ENCODE assay signal across 17 mouse cellular contexts in the genomic region with DNA sequence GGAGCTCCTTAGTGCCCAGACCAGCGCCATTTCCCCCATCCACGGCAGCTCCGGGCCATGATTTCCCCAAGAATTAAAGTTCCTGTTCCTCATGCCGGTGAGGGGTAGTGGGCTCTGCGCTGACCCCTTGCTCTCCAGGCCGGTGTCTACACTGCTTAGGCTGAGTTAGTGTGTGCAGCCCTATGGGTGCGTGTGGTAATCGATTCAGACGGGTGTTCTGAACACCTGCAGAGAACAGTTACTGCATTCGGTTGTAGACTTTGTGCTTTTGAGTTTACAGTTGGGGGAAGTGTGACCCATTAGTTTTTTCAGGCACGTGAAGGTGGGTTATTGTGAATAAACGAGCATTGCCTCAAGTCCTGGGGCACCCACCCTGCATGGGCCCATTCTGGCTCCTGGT. TPM values are rescaled to one million over a fixed set of nuclear protein-coding genes. Genes with fewer than 3 reads are reported as not detected.
"Had no signal": no experiment of that assay in that cellular context is flagged by ENCODE, and none has a peak within 500 bp of the region (broad histone marks: within the 10 kb centered on the region; RNA-seq: fewer than 3 reads in every experiment).

No protein-coding gene starts in this region.

- H3K4me2 ChIP-seq: neural tube, embryonic 13.5 days; neural tube, embryonic 15.5 days; stomach, embryonic 15.5 days had no signal

- H3K9ac ChIP-seq: neural tube, embryonic 13.5 days; neural tube, embryonic 15.5 days; stomach, embryonic 15.5 days had no signal

- H3K4me3 ChIP-seq: neural tube, embryonic 13.5 days; neural tube, embryonic 15.5 days; stomach, embryonic 15.5 days had no signal

- H3K27me3 ChIP-seq: neural tube, embryonic 13.5 days; neural tube, embryonic 15.5 days; stomach, embryonic 15.5 days had no signal

- H3K9me3 ChIP-seq: neural tube, embryonic 13.5 days; neural tube, embryonic 15.5 days; stomach, embryonic 15.5 days had no signal

- H3K27ac ChIP-seq: neural tube, embryonic 13.5 days; neural tube, embryonic 15.5 days; stomach, embryonic 15.5 days; stomach, postnatal 0 days had no signal

- H3K4me1 ChIP-seq: neural tube, embryonic 13.5 days; neural tube, embryonic 15.5 days; stomach, embryonic 15.5 days had no signal

- DNase-seq: retina, postnatal 1 day; right cerebral cortex, adult 18-20 months; right cerebral cortex, postnatal 14 days; right cerebral cortex, postnatal 25 days; right cerebral cortex, postnatal 4 days; spleen, adult 18-20 months; thymus, adult 18-20 months; thymus, adult 2 months; thymus, postnatal 14 days; thymus, postnatal 25 days; thymus, postnatal 36 days; thymus, postnatal 4 days had no signal

RNA-seq across cellular contexts. Expression of a gene that starts 36.1 kb away (rescaled TPM):
- total RNA-seq: neutrophil, adult 5-6 weeks had no signal
